Mouse (Mus musculus) right cerebral cortex, postnatal 4 days (tissue): ENCODE data around the gene Baiap2l1.
"Not testable (repeated sequence)": the region's sequence is repeated elsewhere in the genome, so short reads cannot be mapped to it uniquely, and the experiment has no call there.

ENCODE experiments used
- DNase-seq: peaks from one replicate; pipeline ENCODE4 v3.0.0-alpha.2; 2022

Gene Baiap2l1

GRCm38 (mm10) chr5:144357881-144358591, at the start of gene Baiap2l1:
Gene Baiap2l1 (minus strand): TSS chr5:144358112.
- DNase-seq = peak; percentile 42

- DNase-seq = no peak
Observed at GRCm38 (mm10) chr5:144406256-144406655, 48.3 kb upstream of the Baiap2l1 start.

- no peak for DNase-seq
Observed at GRCm38 (mm10) chr5:144400821-144401220, 42.9 kb upstream of the Baiap2l1 start.

GRCm38 (mm10) chr5:144397566-144397965, 39.7 kb upstream of the Baiap2l1 start:
- DNase-seq = no peak

GRCm38 (mm10) chr5:144394142-144394541, 36.2 kb upstream of the Baiap2l1 start:
- no peak for DNase-seq

- peak; percentile 65 for DNase-seq
Observed at GRCm38 (mm10) chr5:144387851-144388250, 29.9 kb upstream of the Baiap2l1 start.

- no peak for DNase-seq
Observed at GRCm38 (mm10) chr5:144383936-144384335, 26.0 kb upstream of the Baiap2l1 start.

GRCm38 (mm10) chr5:144381782-144382181, 23.9 kb upstream of the Baiap2l1 start:
- peak; percentile 43 for DNase-seq

- no peak for DNase-seq
Observed at GRCm38 (mm10) chr5:144380689-144381088, 22.8 kb upstream of the Baiap2l1 start.

GRCm38 (mm10) chr5:144379431-144379830, 21.5 kb upstream of the Baiap2l1 start:
- no peak for DNase-seq

GRCm38 (mm10) chr5:144372885-144373284, 15.0 kb upstream of the Baiap2l1 start:
- DNase-seq = no peak

GRCm38 (mm10) chr5:144372177-144372576, 14.3 kb upstream of the Baiap2l1 start:
- DNase-seq = no peak

GRCm38 (mm10) chr5:144370986-144371385, 13.1 kb upstream of the Baiap2l1 start:
- no peak for DNase-seq

GRCm38 (mm10) chr5:144368661-144369205, 10.8 kb upstream of the Baiap2l1 start:
- DNase-seq = no peak

GRCm38 (mm10) chr5:144366551-144366950, 8.6 kb upstream of the Baiap2l1 start:
- not testable (repeated sequence) for DNase-seq

- DNase-seq = no peak
Observed at GRCm38 (mm10) chr5:144364680-144365357, 6.9 kb upstream of the Baiap2l1 start.

GRCm38 (mm10) chr5:144360346-144360745, 2.4 kb upstream of the Baiap2l1 start:
- no peak for DNase-seq

- DNase-seq = no peak
Observed at GRCm38 (mm10) chr5:144359886-144360285, 2.0 kb upstream of the Baiap2l1 start.

GRCm38 (mm10) chr5:144358592-144358917, 643 bp upstream of the Baiap2l1 start:
- no peak for DNase-seq

- DNase-seq = peak; percentile 14
Observed at GRCm38 (mm10) chr5:144357551-144357880, 396 bp downstream of the Baiap2l1 start.

GRCm38 (mm10) chr5:144356776-144357455, 996 bp downstream of the Baiap2l1 start:
- DNase-seq = no peak

GRCm38 (mm10) chr5:144352250-144353047, 5.5 kb downstream of the Baiap2l1 start:
- DNase-seq = no peak

GRCm38 (mm10) chr5:144351185-144351584, 6.7 kb downstream of the Baiap2l1 start:
- DNase-seq = no peak
